Comparison of ENCODE assay signal across 14 mouse cellular contexts in genomic region chr4:97663922-97664321, GRCm38 (mm10).
"Had no signal": no experiment of that assay in that cellular context is flagged by ENCODE, and none has a peak within 500 bp of the region (broad histone marks: within the 10 kb centered on the region; RNA-seq: fewer than 3 reads in every experiment).

No protein-coding gene starts in this region.

- H3K27ac ChIP-seq: kidney, postnatal 0 days; limb, embryonic 12.5 days; liver, embryonic 14.5 days; lung, embryonic 15.5 days; midbrain, embryonic 12.5 days; neural tube, embryonic 15.5 days had no signal

- H3K27me3 ChIP-seq: limb, embryonic 12.5 days; lung, embryonic 15.5 days; midbrain, embryonic 12.5 days; neural tube, embryonic 15.5 days had no signal

- H3K4me1 ChIP-seq: lung, embryonic 15.5 days; neural tube, embryonic 15.5 days had no signal

- H3K9me3 ChIP-seq: limb, embryonic 12.5 days; lung, embryonic 15.5 days; midbrain, embryonic 12.5 days; neural tube, embryonic 15.5 days had no signal

- DNase-seq: kidney, adult 11 months; kidney, adult 9 months; kidney, postnatal 36 days; lung, postnatal 36 days; right cerebral cortex, adult 18-20 months; right cerebral cortex, postnatal 25 days; thymus, postnatal 36 days had no signal

- H3K4me3 ChIP-seq: limb, embryonic 12.5 days; lung, embryonic 15.5 days; midbrain, embryonic 12.5 days; myocyte; neural tube, embryonic 15.5 days had no signal

- H3K36me3 ChIP-seq: limb, embryonic 12.5 days; lung, embryonic 15.5 days; midbrain, embryonic 12.5 days; neural tube, embryonic 15.5 days had no signal

- H3K9ac ChIP-seq: limb, embryonic 12.5 days; liver, embryonic 14.5 days; lung, embryonic 15.5 days; midbrain, embryonic 12.5 days; neural tube, embryonic 15.5 days had no signal

- H3K4me2 ChIP-seq: limb, embryonic 12.5 days; lung, embryonic 15.5 days; midbrain, embryonic 12.5 days; neural tube, embryonic 15.5 days had no signal
